Mouse (Mus musculus) embryonic facial prominence, embryonic 12.5 days (tissue): ENCODE data around the gene Magel2. TPM values are rescaled to one million over a fixed set of nuclear protein-coding genes. Genes with fewer than 3 reads are reported as not detected.

Experiments
- ATAC-seq: fragments of 200-750 bp; cut with Nextera tagmentation; 2 replicates; pipeline ENCODE4 v1.8.0; 2017; ENCODE audit not compliant: insufficient number of reproducible peaks, insufficient read depth, low FRiP score, low TSS enrichment
- H3K27ac ChIP-seq: fragments of 300-500 bp; sonication (generic); 2 replicates; pipeline ENCODE4 v1.5.1; 2016; ENCODE audit warnings: mild to moderate bottlenecking
- H3K27me3 ChIP-seq: fragments of 300-500 bp; sonication (generic); 2 replicates; pipeline ENCODE4 v1.6.1; 2016; ENCODE audit warnings: mild to moderate bottlenecking, moderate library complexity
- H3K36me3 ChIP-seq: fragments of 300-500 bp; sonication (generic); 2 replicates; pipeline ENCODE4 v1.6.1; 2016; ENCODE audit warnings: mild to moderate bottlenecking
- H3K4me1 ChIP-seq: fragments of 300-500 bp; sonication (generic); 2 replicates; pipeline ENCODE4 v1.6.1; 2016
- H3K4me2 ChIP-seq: fragments of 300-500 bp; sonication (generic); replicated peaks from 2 replicates; pipeline ENCODE4 v1.6.1; 2016; ENCODE audit warnings: mild to moderate bottlenecking, moderate library complexity
- H3K4me3 ChIP-seq: fragments of 300-500 bp; sonication (generic); 2 replicates; pipeline ENCODE4 v1.5.1; 2016; ENCODE audit warnings: mild to moderate bottlenecking
- H3K9ac ChIP-seq: fragments of 300-500 bp; sonication (generic); 2 replicates; pipeline ENCODE4 v1.6.1; 2016; ENCODE audit warnings: mild to moderate bottlenecking, moderate library complexity
- H3K9me3 ChIP-seq: fragments of 300-500 bp; sonication (generic); 2 replicates; pipeline ENCODE4 v1.6.1; 2016; ENCODE audit warnings: mild to moderate bottlenecking, moderate library complexity
- WGBS: fragments of 180-500 bp; shearing (Covaris S2); methylation state at CpG from one replicate; pipeline ENCODE4 v1.1.7; 2016; 5-methylcytosine and 5-hydroxymethylcytosine counted together
- polyA plus RNA-seq: library from polyadenylated mRNA; unstranded; fragments of >200 nt; fragmentation: Nextera tagmentation; extraction: Ambion mirVana; gene quantifications from 2 replicates; pipeline ENCODE4 v1.2.1, GENCODE M21; 2016

The Magel2 gene
- polyA plus RNA-seq, 1 experiment from 2014 or later: 6.9 TPM

GRCm38 (mm10) chr7:62423210-62423609 is 46.4 kb downstream of the Magel2 start:
- ATAC-seq: no peak
- Histone ChIP-seq H3K4me2 (no peak overlapping the region), H3K4me1 (peaks cover 9% of the 10 kb centered on the region), H3K36me3 (no peaks in the 10 kb centered on the region), H3K4me3 (no peak overlapping the region), H3K27ac (no peak overlapping the region), H3K9me3 (0 out of 2 replicates have a peak, but pooled peaks cover 10% of the 10 kb centered on the region), H3K27me3 (0 out of 2 replicates have a peak, but pooled peaks cover 3% of the 10 kb centered on the region), H3K9ac (no peak overlapping the region)
- 50% methylated on average over 4 of the region's 4 CpGs for WGBS

GRCm38 (mm10) chr7:62428337-62428736 is 51.5 kb downstream of the Magel2 start:
- 20% methylated on average over 8 of the region's 8 CpGs for WGBS
- no peak for ATAC-seq
- 0 out of 2 replicates have a peak, but pooled peaks cover 3% of the 10 kb centered on the region for H3K27me3 ChIP-seq

More at GRCm38 (mm10) chr7:62428337-62428736, 51.5 kb downstream of the Magel2 start:
- no peak overlapping the region for H3K27ac ChIP-seq
- H3K9ac ChIP-seq: no peak overlapping the region
- no peak overlapping the region for H3K4me3 ChIP-seq
- H3K36me3 ChIP-seq: no peaks in the 10 kb centered on the region
- no peaks in the 10 kb centered on the region for H3K4me1 ChIP-seq
- no peak overlapping the region for H3K4me2 ChIP-seq
- 0 out of 2 replicates have a peak, but pooled peaks cover under 1% of the 10 kb centered on the region for H3K9me3 ChIP-seq

Other genes starting within 250 kb of the Magel2 start
- 120 and 139 TPM in 2 replicates for gene Ndn, start 30.4 kb upstream of the Magel2 start, polyA plus RNA-seq
- gene Mkrn3, start 43.1 kb downstream of the Magel2 start, polyA plus RNA-seq: 9.7 and 11.3 TPM in 2 replicates
- 44.0 and 44.7 TPM in 2 replicates for gene Peg12, start 87.5 kb downstream of the Magel2 start, polyA plus RNA-seq